ENCODE assay signal across 8 mouse cellular contexts in the genomic region with DNA sequence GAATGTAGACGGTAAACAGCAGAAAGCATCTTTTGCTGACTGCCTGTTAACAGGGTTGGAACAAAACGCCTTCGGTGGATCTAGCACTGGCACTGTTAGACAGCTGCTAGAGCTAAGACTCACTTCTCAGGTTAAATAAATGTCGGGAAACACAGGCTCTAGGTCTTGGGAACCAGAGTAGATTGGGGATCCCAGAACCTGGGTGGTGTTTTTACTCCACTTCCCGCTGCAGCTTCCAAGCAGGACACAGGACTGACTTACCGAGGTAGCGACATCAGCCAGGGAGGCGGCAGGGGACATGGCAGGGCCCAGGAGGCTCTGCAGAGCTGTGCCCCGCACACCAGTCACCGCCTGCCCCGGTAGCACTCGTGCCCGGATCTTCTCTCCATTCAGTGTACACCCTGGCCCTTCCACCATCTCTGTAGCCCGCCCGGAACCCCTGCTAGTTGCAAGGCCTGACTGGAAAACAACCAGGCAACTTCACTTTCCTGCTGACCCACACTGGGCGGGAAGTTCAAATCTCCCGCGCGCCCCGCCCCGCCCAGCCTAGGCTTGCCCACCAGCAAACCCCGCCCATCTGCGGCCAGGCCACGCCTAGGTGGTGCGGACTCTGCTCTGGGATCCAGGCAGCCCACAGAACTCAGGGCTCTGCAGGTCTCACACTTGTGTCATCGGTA. TPM values are rescaled to one million over a fixed set of nuclear protein-coding genes. Genes with fewer than 3 reads are reported as not detected.
DNase-seq lines count a peak whose midpoint lies in the region; ATAC-seq and TF ChIP-seq lines count a peak whose summit lies in the region.

A gene (minus strand): TSS at position 571 of the 677 bp plus-strand sequence.

- H3K4me3 ChIP-seq in C2C12 (ENCODE audit: insufficient read depth, poor library complexity, severe bottlenecking): peak within 1 kb of the TSS; percentile 52
- peak within 1 kb of the TSS; percentile 58 for H3K4me3 ChIP-seq in embryonic facial prominence, embryonic 14.5 days (ENCODE audit: low read depth, low read length)
- H3K4me3 ChIP-seq in heart, embryonic 10.5 days: peak within 1 kb of the TSS; percentile 72
- H3K4me3 ChIP-seq in kidney, embryonic 14.5 days (ENCODE audit: low read length): peak within 1 kb of the TSS; percentile 56
- peak within 1 kb of the TSS; percentile 67 for H3K4me3 ChIP-seq in liver, postnatal 0 days (ENCODE audit: low read depth, low read length)
- peak within 1 kb of the TSS; percentile 47 for H3K4me3 ChIP-seq in neural tube, embryonic 13.5 days

- peaks cover 29% of the 10 kb centered on the region for H3K79me2 ChIP-seq in C2C12 (ENCODE audit: control insufficient read depth, insufficient read depth)

- peaks cover 5% of the 10 kb centered on the region; the same call in 1 of the 2 replicates for H3K4me1 ChIP-seq in embryonic facial prominence, embryonic 14.5 days (ENCODE audit: control insufficient read depth, insufficient read depth, low read length)
- peaks cover 3% of the 10 kb centered on the region for H3K4me1 ChIP-seq in heart, embryonic 10.5 days
- H3K4me1 ChIP-seq in kidney, embryonic 14.5 days (ENCODE audit: control insufficient read depth, insufficient read depth, low read length): peaks cover 9% of the 10 kb centered on the region; the same call in 1 of the 2 replicates
- H3K4me1 ChIP-seq in liver, postnatal 0 days (ENCODE audit: insufficient read depth): no peaks in the 10 kb centered on the region
- peaks cover 21% of the 10 kb centered on the region for H3K4me1 ChIP-seq in neural tube, embryonic 13.5 days (replicated peaks)

- no peaks in the 10 kb centered on the region for H3K9me3 ChIP-seq in embryonic facial prominence, embryonic 14.5 days (ENCODE audit: control insufficient read depth, low read length)
- H3K9me3 ChIP-seq in heart, embryonic 10.5 days: no peaks in the 10 kb centered on the region
- H3K9me3 ChIP-seq in kidney, embryonic 14.5 days (ENCODE audit: control insufficient read depth, low read length): no peaks in the 10 kb centered on the region
- no peaks in the 10 kb centered on the region for H3K9me3 ChIP-seq in liver, postnatal 0 days (ENCODE audit: low read length)
- H3K9me3 ChIP-seq in neural tube, embryonic 13.5 days: no peaks in the 10 kb centered on the region

- peaks cover 3% of the 10 kb centered on the region for H3K79me3 ChIP-seq in C2C12 (ENCODE audit: low read depth)

- peak; percentile 99 for ATAC-seq in embryonic facial prominence, embryonic 14.5 days (ENCODE audit: low read depth)
- peak; percentile 100 for ATAC-seq in kidney, embryonic 14.5 days (ENCODE audit: low FRiP score, low TSS enrichment)
- peak; percentile 100 for ATAC-seq in liver, postnatal 0 days
- ATAC-seq in neural tube, embryonic 13.5 days (ENCODE audit: low read depth): peak; percentile 96

- TF ChIP-seq CTCF in C2C12 (IDR thresholded peaks at IDR 0.05; ENCODE audit: control insufficient read depth, insufficient read depth, insufficient read length): no peak
- TF ChIP-seq CTCF in liver, postnatal 0 days (IDR thresholded peaks at IDR 0.05; ENCODE audit: low read depth): no peak

- H3K4me2 ChIP-seq in embryonic facial prominence, embryonic 14.5 days (ENCODE audit: low read depth, low read length): peak within 1 kb of the TSS; percentile 90
- H3K4me2 ChIP-seq in kidney, embryonic 14.5 days (replicated peaks; ENCODE audit: low read depth, low read length): peak within 1 kb of the TSS; percentile 72
- H3K4me2 ChIP-seq in liver, postnatal 0 days (ENCODE audit: low read depth, low read length): peak within 1 kb of the TSS; percentile 77
- peak within 1 kb of the TSS; percentile 86 for H3K4me2 ChIP-seq in neural tube, embryonic 13.5 days

- TF ChIP-seq EP300 in liver, postnatal 0 days (IDR thresholded peaks at IDR 0.05; ENCODE audit: low read depth): no peak

- H3K27ac ChIP-seq in embryonic facial prominence, embryonic 14.5 days (replicated peaks; ENCODE audit: low read depth, low read length): peak within 1 kb of the TSS; percentile 5; the same call in 1 of the 2 replicates
- H3K27ac ChIP-seq in heart, embryonic 10.5 days: peak within 1 kb of the TSS; percentile 86
- peak within 1 kb of the TSS; percentile 19 for H3K27ac ChIP-seq in kidney, embryonic 14.5 days (ENCODE audit: low read depth, low read length)
- H3K27ac ChIP-seq in liver, postnatal 0 days (ENCODE audit: low read depth): peak within 1 kb of the TSS; percentile 49
- H3K27ac ChIP-seq in neural tube, embryonic 13.5 days (replicated peaks): no peak within 1 kb of the TSS

- 0% methylated on average over 20 of the region's 26 CpGs for WGBS in embryonic facial prominence, embryonic 14.5 days
- 1% methylated on average over 26 of the region's 26 CpGs for WGBS in heart, embryonic 10.5 days
- 2% methylated on average over 26 of the region's 26 CpGs for WGBS in kidney, embryonic 14.5 days
- under 1% methylated on average over 24 of the region's 26 CpGs for WGBS in liver, postnatal 0 days (ENCODE audit: insufficient replicate concordance)
- under 1% methylated on average over 26 of the region's 26 CpGs for WGBS in neural tube, embryonic 13.5 days

- no peaks in the 10 kb centered on the region for H3K36me3 ChIP-seq in C2C12 (ENCODE audit: control insufficient read depth, insufficient read depth)
- H3K36me3 ChIP-seq in embryonic facial prominence, embryonic 14.5 days (ENCODE audit: control insufficient read depth, insufficient read depth, low read length): no peaks in the 10 kb centered on the region
- H3K36me3 ChIP-seq in heart, embryonic 10.5 days: no peaks in the 10 kb centered on the region
- no peaks in the 10 kb centered on the region for H3K36me3 ChIP-seq in kidney, embryonic 14.5 days (ENCODE audit: control insufficient read depth, insufficient read depth, low read length)
- peaks cover 6% of the 10 kb centered on the region; the same call in 1 of the 2 replicates for H3K36me3 ChIP-seq in liver, postnatal 0 days (replicated peaks; ENCODE audit: insufficient read depth, low read length)
- H3K36me3 ChIP-seq in neural tube, embryonic 13.5 days: no peaks in the 10 kb centered on the region

- DNase-seq in adrenal gland, postnatal 25 days: peak; percentile 91
- peak; percentile 90 for DNase-seq in embryonic facial prominence, embryonic 14.5 days (ENCODE audit: low spot score)
- DNase-seq in heart, embryonic 10.5 days (ENCODE audit: low spot score): peak; percentile 95
- peak; percentile 96 for DNase-seq in liver, postnatal 0 days
- DNase-seq in testis, postnatal 14 days (ENCODE audit: low spot score): peak; percentile 77

- no peaks in the 10 kb centered on the region for H3K27me3 ChIP-seq in C2C12 (ENCODE audit: control insufficient read depth, insufficient read depth, insufficient read length)
- no peaks in the 10 kb centered on the region for H3K27me3 ChIP-seq in embryonic facial prominence, embryonic 14.5 days (replicated peaks; ENCODE audit: control insufficient read depth, insufficient read depth, low read length)
- H3K27me3 ChIP-seq in heart, embryonic 10.5 days (ENCODE audit: insufficient read depth, poor library complexity, severe bottlenecking): no peaks in the 10 kb centered on the region
- no peaks in the 10 kb centered on the region for H3K27me3 ChIP-seq in kidney, embryonic 14.5 days (ENCODE audit: control insufficient read depth, insufficient read depth, low read length)
- H3K27me3 ChIP-seq in liver, postnatal 0 days (ENCODE audit: insufficient read depth, low read length): no peaks in the 10 kb centered on the region
- H3K27me3 ChIP-seq in neural tube, embryonic 13.5 days: no peaks in the 10 kb centered on the region

- peak within 1 kb of the TSS; percentile 83 for H3ac ChIP-seq in C2C12 (ENCODE audit: control insufficient read depth, insufficient read length, low read depth)

- peak within 1 kb of the TSS; percentile 66 for H3K9ac ChIP-seq in embryonic facial prominence, embryonic 14.5 days (ENCODE audit: low read depth, low read length)
- peak within 1 kb of the TSS; percentile 71 for H3K9ac ChIP-seq in kidney, embryonic 14.5 days (ENCODE audit: low read depth, low read length)
- H3K9ac ChIP-seq in liver, postnatal 0 days (replicated peaks): peak within 1 kb of the TSS; percentile 81
- peak within 1 kb of the TSS; percentile 67 for H3K9ac ChIP-seq in neural tube, embryonic 13.5 days

TF ChIP-seq in C2C12, 6 proteins besides CTCF, POLR2A, EP300 and RAD21:
- no peak for TF ChIP-seq MYOG (IDR thresholded peaks at IDR 0.05; ENCODE audit: control insufficient read depth, extremely low read depth, insufficient read length)
- no peak for TF ChIP-seq MYOD1 (IDR thresholded peaks at IDR 0.05; ENCODE audit: control insufficient read depth, insufficient read length, low read depth)
- TF ChIP-seq MAX (IDR thresholded peaks at IDR 0.05): no peak
- TF ChIP-seq CEBPB (IDR thresholded peaks at IDR 0.05; ENCODE audit: low read depth): no peak
- TF ChIP-seq USF1 (IDR thresholded peaks at IDR 0.05; ENCODE audit: low read depth): no peak
- TF ChIP-seq FOSL1 (IDR thresholded peaks at IDR 0.05; ENCODE audit: insufficient read depth, low read length, poor library complexity, severe bottlenecking): no peak

RNA-seq across cellular contexts. Expression of the gene that starts here (rescaled TPM):
- polyA plus RNA-seq in C2C12 (2012; fragmentation: generic; extraction: Trizol): 4.7 TPM
- 2.6 and 3.8 TPM in 2 replicates for total RNA-seq in adrenal gland, postnatal 25 days (2021)
- polyA plus RNA-seq in embryonic facial prominence, embryonic 14.5 days (2014; fragmentation: Nextera tagmentation; extraction: Ambion mirVana): 15.0 and 15.7 TPM in 2 replicates
- 20.2 and 21.1 TPM in 2 replicates for polyA plus RNA-seq in heart, embryonic 10.5 days (2016; fragmentation: Nextera tagmentation; extraction: Ambion mirVana)
- polyA plus RNA-seq in kidney, embryonic 14.5 days (2014; fragmentation: Nextera tagmentation; extraction: Ambion mirVana): 28.7 and 31.5 TPM in 2 replicates
- polyA plus RNA-seq in liver, postnatal 0 days (2015; fragmentation: Nextera tagmentation; extraction: Ambion mirVana): 20.5 and 21.8 TPM in 2 replicates
- 6.2 and 6.9 TPM in 2 replicates for polyA plus RNA-seq in neural tube, embryonic 13.5 days (2015; fragmentation: Nextera tagmentation; extraction: Ambion mirVana)
